Mouse (Mus musculus): ENCODE measurements at regions not wholly inside any gene's neighbourhood (a gene's known extent, or its start where the extent isn't known, plus 50 kb on each side); places are given as distances from the start of the nearest gene placed in this dataset.

DNA sequence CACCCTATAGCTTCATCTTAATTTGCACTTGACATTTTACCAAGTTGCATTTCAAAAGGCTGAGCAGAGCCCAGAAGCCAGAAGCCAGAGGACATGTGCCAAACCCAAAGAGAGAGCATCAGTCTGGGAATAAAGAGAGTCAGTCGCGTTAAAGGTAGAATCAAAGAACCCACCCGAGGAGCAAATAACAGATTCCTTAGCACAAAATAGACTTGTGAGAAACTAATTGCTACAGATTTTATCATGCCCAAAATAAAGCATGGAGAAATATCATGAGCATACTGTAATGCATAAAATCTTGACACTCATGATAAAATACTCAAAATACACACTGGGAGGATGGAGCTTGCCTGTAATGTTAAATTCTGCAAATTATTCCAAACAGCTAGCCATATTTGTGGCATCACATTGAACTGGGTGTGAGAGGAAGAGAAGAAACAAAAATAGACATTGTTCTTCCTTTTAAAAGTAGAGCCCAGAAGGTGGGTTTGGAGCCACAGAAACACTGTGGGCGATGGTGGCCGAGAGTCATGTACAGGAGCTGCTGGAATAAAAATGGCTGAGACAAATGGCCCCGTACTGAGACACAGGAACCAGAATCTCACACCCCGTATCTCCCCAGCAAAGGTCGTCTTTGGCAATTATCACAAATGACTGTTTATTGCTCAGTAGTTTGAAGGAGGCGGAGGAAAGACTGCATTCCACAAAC, 317.2 kb downstream of the Klf6 start:
- DNase-seq (ENCODE audit: low spot score) = no peak

DNA sequence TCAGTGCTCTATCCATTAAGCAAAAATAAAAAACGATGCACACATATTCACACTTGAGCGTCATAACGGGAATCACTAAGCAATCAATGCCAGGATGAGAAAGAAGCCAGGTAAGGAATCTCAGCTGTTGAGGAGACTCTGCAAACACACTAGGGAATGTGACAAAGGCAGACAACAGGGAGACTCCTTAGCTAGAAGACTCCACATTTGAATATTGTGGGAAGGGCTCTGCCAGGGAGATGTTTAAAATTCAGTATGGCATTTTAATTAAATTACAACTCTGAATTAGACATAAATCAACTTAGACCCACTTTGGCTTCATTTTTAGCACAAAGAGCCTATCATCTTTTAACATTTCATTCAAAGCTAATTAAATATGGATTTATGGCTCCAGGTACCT, 327.9 kb downstream of the Klf6 start:
- DNase-seq (ENCODE audit: low spot score) = no peak

DNA sequence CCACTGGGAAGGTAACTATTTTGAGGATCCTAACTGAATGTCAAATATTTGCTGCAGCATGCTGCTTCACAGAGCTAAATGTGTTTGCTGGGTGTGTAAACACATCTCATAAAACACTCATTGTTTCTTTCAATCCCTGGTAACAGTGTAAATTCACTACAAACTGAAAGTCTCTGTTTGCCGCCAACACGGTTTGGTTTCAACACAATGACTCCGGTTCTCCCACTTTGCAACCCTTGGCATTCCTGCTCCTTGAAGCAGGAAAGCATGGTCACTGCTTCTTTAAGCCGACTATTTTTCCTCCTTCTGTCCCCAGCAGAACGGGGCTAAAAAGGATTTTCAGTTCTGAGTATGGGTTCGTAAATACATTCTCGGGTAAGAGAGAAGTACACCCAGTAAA, 328.3 kb downstream of the Klf6 start:
- no peak for DNase-seq (ENCODE audit: low spot score)

DNA sequence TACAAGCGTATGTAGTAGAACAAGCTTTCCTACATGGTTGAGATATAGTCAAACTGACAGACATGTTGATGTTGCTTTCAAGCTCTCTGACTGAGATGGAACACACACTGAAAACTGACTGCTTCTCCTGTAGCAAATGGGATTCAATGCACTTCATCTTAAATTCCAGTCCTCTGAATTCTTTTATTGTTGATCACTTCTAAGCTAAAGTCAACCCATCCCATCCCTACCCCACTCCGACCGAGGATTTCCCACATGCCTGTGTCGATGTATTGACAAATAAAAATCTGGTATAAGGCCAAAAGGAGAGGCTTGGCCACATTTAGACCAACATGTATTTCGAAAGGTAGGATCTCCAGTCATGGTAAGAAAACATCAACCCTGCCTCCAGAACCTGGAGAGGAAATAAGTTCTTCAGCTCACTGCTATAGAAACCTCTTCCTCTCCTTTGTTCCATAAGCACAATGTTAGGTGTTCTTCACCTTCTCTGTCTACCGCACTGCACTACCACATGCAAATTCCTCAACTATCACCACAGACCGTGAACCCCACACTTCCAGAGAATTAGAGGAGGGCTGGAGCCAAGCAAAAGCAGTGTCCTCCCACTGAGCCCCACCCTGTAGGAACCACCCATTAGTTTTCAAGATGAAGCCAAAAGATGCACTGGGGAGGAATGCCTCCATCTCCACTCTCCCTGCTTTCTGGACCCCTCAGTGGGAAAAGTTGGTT, 330.1 kb downstream of the Klf6 start:
- DNase-seq (ENCODE audit: low spot score) = no peak

DNA sequence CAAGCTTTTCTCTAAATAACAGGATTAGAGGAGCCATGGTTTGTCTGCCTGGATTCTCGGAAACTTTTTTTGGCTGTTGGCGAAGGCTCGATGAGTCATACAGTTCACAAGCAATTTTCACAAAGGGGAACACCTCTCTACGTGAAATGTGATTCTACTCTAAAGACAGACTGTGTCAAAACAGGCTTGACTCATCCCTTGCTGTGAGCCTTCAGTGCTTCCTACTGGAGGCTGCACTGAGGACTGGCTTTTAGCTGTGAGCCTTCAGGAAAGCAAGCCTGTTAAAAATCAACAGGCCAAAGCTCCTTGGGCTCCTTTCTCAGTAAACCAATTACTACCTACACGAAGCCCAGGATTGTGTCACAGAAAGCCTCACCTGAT, 330.6 kb downstream of the Klf6 start:
- DNase-seq (ENCODE audit: low spot score) = no peak

DNA sequence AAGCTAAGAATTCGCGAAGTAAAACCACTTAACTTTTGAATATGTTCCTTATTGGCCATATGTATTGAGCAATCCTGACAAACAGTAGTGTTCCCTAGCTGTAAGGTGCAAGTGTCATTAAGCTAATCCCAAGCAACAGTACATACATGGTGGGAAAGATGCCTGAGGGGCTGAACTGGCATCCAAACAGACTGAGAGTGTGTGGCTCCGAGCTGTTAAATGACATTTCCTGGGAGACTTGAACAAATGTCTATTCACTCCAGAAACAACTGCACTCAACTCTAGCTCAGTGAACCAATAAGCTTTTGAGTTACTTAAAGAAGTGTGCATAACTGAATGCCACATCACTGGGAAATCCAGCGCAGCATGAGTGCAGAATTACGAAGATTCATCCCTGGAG, 335.4 kb downstream of the Klf6 start:
- no peak for DNase-seq (ENCODE audit: low spot score)

DNA sequence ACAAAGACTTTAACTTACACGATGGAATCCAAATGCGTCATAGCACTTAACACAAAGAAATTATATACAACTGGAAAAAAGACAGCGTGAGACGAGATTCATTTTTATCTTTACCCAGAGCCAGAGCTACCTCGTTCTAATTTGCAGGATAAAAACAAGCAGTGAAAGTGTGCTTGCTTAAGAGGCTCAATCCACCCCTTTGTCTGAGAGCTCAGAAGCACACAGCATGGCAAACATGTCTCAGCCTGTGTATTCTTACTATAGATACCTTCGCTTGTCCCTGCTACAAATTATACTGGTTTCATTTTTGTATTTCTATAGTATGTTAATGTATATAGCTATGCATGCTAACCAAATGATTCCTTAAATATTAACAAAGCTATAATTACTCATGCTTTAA, 337.8 kb downstream of the Klf6 start:
- no peak for DNase-seq (ENCODE audit: low spot score)

DNA sequence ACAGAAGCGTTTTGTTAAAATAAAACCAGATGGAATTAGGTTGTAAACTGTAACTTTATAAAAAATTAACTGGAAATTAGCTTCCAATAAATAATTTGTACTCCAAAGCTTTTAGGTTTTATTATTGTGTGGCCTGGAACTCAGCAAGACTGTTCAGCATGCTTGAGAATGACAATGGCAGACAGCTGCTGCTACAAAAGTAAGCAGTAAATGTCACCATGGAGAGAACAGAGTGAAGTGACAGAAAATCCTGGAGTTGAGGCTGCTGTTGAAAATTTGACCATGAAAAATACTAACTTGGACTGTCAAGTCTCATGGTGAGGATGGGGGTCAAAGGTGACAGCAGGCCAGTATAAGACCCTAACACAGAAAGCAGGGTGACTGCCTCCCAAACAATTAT, 340.2 kb downstream of the Klf6 start:
- DNase-seq (ENCODE audit: low spot score) = no peak

DNA sequence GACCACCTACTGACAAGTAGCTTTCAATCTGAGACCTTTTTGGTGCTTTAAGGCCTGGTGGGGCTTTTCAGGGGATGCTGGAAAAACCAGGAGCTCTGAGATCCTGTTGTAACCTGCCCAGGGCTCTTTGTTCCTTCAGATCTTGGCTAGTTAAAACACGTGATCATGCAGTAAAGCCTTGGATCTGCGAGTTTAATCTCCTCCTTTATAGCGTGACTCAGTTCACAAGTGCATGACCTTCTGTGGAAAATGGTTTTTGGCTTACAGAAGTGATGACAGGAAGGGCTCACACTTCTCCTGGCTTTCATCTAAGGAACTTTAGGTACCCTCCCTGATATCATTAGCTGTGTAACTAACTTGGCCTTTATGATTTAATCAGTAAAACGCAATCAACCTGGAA, 343.1 kb upstream of the Pitrm1 start:
- no peak for DNase-seq (ENCODE audit: low spot score)

DNA sequence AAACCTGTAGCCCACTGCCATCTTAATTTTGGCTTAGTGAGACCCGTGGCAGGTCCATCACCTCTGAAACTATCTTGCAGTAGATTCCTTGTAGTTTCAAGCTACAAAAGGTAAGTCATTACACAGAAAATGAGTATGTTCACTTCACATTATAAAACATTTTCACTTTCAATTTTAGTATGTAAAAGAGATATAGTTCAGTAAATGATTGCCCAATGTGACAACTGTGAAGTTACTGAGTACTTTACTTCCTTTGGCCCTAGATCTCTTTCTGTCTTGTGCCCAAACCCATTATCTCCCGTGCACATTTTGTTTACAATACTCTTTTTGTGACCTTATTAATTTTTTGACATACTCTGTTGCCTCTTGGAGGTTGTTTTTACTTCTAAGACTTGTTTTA, 335.4 kb upstream of the Pitrm1 start:
- no peak for DNase-seq (ENCODE audit: low spot score)

DNA sequence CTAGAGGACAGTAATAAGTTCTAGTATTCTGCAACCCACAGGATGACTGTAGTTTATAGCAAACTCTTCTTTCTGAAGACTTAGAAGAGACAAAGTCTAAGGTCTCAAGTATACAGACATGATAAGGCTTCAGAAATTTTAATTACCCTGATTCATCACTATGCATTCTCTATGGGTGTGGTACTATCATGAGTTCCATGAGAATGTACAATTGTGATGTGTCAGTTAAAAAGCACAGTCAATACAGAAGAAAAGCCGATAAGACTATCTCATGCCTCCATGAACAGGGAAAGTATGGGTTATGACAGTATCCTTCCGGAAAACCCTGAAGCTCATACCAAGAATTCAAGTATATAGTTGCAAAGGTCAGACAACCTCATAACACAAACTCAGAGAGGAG, 333.8 kb upstream of the Pitrm1 start:
- no peak for DNase-seq (ENCODE audit: low spot score)

DNA sequence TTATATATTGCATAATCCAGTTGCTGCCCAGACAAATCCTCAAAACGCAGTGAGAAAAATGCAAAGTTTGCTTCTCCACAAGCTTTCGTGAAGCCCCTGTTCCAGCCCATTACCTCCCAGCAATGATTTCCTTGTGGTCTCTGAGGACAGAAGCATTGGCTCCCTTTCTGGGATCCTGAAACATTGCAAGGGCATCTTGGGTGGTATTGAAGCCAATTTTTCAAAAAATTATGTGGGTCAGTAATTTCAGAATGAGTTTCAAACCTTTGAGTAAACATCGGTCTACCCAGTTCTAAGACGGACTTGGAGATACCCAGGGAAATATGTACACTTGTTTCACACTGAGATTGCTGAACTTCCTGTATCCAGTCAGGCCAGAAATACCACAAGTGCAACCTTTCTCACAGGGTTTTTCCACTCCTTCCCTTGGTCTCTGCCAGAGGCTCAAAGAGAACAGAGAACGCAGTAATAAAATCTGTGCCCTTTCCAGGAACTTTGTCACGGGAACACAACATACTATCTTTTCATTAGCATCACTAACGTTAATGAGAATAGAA, 321.8 kb upstream of the Pitrm1 start:
- no peak for DNase-seq (ENCODE audit: low spot score)

DNA sequence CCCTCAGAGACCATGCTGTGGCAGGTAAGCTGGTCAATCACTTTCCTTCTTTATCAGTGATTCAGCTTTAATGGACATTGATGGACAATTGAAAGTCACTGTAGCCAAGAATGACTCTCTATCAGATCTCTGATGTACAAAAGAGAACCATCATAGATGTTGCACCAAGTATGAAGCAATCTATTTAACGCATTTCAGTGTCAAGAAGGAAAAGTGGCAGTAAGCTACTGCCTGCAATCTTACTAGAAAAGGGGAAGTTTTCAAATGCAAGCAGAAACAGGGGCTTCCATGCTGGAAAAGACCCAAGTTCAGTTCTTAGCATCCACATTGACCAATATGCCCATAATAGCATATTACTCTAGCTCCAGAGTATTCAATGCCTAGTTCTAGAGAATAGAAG, 319.7 kb upstream of the Pitrm1 start:
- no peak for DNase-seq (ENCODE audit: low spot score)

DNA sequence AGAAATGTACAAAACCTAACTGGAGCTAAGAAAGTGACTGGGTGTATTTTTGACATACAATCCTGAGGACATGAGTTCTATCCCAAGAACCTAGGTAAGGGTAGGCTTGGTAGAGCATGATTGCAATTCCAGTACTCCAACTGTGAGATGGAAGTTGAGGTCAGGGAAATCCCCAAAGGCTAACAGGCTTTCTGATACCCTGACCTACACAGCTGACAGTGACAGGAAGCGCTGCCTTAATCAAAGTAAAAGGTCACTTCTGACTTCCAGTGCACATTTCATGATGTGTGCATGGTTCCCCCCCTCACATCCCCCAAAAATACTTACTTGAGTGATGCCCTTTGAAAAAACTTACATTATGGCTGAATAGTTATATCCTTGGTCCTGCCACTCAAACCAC, 312.6 kb upstream of the Pitrm1 start:
- DNase-seq (ENCODE audit: low spot score) = no peak

DNA sequence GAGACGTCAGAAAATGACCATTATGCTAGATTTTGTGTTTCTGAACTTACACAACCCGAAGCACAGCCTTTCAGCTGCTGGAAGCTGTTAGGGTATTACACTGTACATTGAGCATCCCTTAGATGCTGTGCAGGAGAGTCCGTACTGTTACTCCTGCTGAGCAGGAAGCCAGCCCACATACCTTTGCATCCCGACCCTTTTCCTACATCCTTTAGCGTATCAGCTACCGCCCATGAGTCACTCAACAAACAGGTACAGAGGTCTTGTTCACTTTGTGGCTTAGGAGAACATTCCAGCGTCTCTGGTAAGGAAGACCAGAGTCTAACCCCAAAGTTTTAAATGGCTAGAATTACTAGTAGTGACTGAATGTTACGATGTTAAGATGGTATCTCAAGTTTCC, 311.4 kb upstream of the Pitrm1 start:
- DNase-seq (ENCODE audit: low spot score) = no peak

DNA sequence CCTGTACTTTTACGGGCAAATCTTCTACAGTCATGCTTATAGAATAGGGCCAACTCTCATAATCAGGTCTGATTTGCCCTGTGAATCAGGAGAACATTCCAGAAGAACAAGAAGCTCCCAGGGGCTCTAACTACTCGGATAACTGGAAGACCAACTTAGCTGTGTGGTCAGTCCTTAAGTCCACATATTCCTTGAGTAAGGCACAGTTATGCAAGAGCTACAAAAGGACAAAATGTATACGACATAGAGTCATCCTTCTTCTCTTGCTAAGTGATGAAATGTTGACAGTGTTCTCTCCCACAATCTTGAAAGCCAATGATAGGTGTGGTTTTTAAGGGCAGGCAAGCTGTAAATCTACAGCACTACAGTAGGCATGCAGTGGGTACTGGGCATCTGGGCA, 310.7 kb upstream of the Pitrm1 start:
- no peak for DNase-seq (ENCODE audit: low spot score)

DNA sequence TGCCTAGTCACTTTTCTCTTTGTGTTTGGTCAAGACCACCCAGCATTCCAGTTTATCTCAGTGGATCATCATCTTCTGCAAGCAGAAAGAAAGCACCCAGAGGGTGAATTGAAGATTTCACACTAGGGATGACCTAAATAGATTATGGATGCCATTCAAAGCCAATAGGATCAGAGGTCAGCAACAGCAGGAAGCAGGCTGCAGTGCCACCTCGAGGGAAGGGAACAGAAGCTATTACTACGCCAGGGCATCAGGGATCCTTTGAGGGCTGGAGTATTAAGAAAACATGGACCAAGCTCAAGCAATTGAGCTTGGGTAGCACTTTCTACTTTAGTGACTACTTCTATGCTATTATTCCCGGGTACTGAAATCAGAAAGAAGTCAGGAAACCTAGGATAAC, 307.1 kb upstream of the Pitrm1 start:
- DNase-seq (ENCODE audit: low spot score) = no peak

DNA sequence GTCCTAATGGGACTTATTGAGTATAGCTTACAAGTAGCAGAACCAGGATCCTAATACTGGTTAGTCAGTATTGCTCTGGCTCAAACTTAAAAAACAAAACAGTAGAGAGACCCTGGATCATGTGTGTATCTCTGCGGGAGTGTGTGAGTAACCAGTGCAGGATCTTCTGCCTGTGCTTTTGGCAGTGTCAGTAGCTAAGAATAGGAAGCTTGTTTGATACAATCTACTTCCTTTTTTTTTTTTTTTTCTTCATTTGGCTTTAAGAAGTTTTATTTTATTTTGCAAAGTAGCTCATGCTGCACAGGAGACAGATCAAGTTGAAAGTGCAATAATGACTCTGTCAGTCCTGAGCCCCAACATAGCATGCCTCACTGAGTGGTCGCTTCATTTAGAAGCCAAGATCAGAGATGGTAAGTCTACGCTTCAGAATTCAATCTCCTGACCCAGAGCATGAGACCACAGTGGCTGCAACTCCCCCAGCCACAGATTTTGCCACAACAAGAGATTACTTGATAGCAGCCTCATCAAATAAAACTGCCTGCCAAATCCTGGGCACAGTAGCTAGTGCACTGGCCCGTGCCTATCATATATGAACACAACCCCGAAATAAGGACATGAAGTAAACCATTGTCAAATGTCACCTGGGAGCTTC, 306.4 kb upstream of the Pitrm1 start:
- no peak for DNase-seq (ENCODE audit: low spot score)

DNA sequence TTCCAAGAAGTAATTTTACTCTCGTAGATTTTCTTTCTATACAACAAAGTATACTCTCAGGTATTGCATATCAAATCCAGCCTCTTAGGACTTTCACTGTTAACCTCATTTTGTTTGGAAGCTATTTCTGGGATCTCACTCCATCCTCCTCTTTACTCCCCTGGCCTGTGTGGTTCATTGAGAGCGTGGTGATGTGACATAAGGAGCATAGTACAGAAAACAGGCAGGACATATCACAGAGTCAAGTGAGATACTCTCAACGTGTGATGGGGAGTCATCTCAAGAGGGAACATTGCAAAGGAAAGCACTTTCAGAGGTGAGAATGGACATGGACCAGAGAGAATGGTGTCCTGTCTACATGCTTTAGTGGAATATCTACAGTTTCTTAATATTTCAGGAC, 297.8 kb upstream of the Pitrm1 start:
- no peak for DNase-seq (ENCODE audit: low spot score)

DNA sequence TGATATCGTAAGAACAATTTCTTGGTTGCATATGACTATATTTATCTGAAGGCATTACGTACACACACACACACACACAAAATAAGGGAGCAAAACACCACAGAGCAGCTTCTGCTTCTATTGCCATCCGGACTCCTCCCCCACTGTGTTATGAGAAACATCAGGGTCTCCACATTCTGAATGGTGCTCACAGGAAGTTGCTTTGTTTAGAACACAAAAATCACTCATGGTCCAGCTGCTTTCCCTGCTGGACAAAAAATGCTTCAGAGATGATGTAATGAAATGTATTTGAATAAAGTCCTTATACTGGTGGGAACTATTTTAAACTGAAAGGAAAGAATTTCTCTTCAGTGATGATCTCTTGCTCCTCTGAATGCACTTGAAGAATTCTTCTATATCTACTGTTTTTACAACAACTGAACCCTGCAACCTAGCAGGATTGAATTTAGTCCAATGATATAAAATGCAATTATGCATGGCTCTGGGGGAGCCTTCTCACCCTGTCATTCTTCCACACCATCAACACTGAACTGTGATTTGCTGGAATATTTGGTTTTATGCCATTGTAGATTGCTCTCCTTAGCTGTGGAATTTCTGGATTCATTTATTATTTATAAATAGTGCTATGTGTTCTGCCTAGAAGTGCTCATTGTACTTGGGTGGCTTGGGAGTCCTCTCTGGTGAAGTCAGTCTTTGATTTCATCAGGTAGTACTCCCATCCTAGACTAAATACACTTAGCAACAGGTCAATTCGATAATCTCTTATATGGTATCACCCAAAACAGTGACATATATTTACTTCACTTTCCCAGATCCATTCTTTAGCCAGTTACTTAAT, 296.7 kb upstream of the Pitrm1 start:
- DNase-seq (ENCODE audit: low spot score) = no peak

DNA sequence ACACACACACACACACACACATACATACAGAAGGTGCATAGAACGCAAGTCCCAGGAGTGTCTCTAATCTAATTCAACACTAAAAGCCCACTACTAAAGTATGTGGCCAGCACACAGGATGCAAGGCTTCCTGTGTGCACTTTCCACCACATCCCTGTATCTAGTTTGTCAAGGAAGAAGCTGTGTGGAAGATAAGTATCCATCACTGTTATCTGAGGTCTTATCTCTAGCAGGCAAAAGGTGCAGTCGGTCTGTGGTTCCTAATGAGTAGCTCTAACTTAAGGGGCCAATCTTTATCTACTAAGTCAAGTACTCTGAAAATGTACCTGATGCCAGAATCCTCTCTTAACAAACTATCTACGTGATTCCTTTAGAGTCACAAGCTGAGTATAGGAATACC, 295.8 kb upstream of the Pitrm1 start:
- DNase-seq (ENCODE audit: low spot score) = no peak

DNA sequence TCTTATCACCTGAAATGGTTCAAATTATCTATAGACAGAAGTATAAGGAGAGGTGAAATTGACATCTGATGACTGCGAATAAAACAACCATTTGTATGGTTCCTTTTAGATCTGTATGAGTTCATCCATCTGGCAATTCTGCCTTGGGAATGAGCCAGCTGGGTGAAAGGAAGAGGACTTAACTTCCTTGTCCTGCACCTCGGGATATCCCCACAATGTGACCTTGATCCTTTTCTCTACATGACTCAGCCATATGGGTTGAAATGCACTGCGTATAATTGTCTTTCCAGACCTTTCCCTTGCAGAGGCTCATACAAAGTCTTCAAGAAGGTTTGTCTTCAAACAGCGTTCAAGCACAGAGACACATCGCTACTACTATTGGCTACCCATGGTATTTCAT, 292.6 kb upstream of the Pitrm1 start:
- DNase-seq (ENCODE audit: low spot score) = no peak
